Mouse (Mus musculus) adipose tissue, adult 10 weeks (tissue): ENCODE measurements around the gene Lrig2. TPM values are rescaled to one million over a fixed set of nuclear protein-coding genes. Genes with fewer than 3 reads are reported as not detected.

Experiments
- polyA plus RNA-seq: library from polyadenylated mRNA; stranded (reverse); fragments of 350-450 nt; fragmentation: Illumina TruSeq; extraction: RNeasy Lipid Tissue Mini Kit (QIAGEN cat#74804); gene quantifications from one replicate; pipeline ENCODE4 v1.2.3, GENCODE M21; 2014; ENCODE audit warnings: low read depth, low replicate concordance

Lrig2 gene
- polyA plus RNA-seq, result 11.7 TPM

GRCm38 (mm10) chr3:104511538-104512423 is at the start of gene Lrig2:
Gene Lrig2 (minus strand): TSS chr3:104511918.

Other genes starting within 250 kb of the Lrig2 start
- gene Slc16a1, start 126.8 kb upstream of the Lrig2 start, polyA plus RNA-seq, result 23.4 TPM